Mouse (Mus musculus) MEL (cell line): Measurements from ENCODE around the gene Stab2.

Experiments
- CHD2 ChIP-seq: IDR thresholded peaks from 2 replicates; pipeline ENCODE4 v1.6.1; 2011; ENCODE audit warnings: low read length, improper control_type of control experiment
- CTCF ChIP-seq, 3 experiments: IDR thresholded peaks in 2 of 3; conservative IDR thresholded peaks in 1 of 3; 2 replicates each; pipeline ENCODE4 v1.5.1; 2011 to 2012; ENCODE audit warnings: low read length in 3 of 3, low read depth in 2 of 3, mild to moderate bottlenecking in 2 of 3, improper control_type of control experiment in 1 of 3, inconsistent platforms in 1 of 3, mixed read lengths in 1 of 3, moderate library complexity in 1 of 3; ENCODE audit not compliant: control insufficient read depth in 1 of 3, insufficient read depth in 1 of 3, poor library complexity in 1 of 3, severe bottlenecking in 1 of 3
- ELF1 ChIP-seq: IDR thresholded peaks from 2 replicates; pipeline ENCODE4 v1.6.1; 2014; ENCODE audit warnings: low read depth, mild to moderate bottlenecking, inconsistent platforms, low read length, improper control_type of control experiment, moderate library complexity
- ETS1 ChIP-seq: IDR thresholded peaks from 2 replicates; pipeline ENCODE4 v1.6.1; 2012; ENCODE audit warnings: low read depth, mild to moderate bottlenecking, inconsistent platforms, low read length, improper control_type of control experiment, moderate library complexity
- TAL1 ChIP-seq: IDR thresholded peaks from 2 replicates; pipeline ENCODE4 v1.6.1; 2012; ENCODE audit warnings: mild to moderate bottlenecking, inconsistent platforms, low read length, moderate library complexity, mixed read lengths
- ZC3H11A ChIP-seq: IDR thresholded peaks from 2 replicates; pipeline ENCODE4 v1.6.1; 2012; ENCODE audit warnings: low read depth, mild to moderate bottlenecking, inconsistent platforms, low read length, improper control_type of control experiment

DNA sequence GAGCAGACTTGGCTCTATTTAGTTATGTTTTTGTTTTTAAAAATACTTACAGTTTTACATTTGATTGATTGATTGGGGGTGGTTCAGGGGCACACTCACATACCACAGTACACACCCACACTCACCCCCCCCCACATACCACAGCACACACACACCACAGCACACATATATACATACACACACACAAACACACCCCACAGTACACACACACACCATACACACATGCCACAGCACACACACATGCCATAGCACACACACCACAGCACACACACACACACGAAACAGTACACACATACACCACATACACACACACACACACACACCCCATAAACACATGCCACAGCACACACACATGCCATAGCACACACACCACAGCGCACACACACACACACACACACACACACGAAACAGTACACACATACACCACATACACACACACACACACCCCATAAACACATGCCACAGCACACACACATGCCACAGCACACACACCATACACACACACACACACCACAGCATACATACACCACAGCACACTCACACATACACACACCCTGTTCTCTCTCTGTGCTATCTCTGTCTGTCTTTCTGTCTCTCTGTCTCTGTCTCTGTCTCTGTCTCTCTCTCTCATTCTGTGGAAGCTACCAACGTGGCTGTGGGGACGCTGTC lies 211.6 kb downstream of the Stab2 start:
- TF ChIP-seq CHD2 (no peak), ELF1 (no peak), CTCF (IDR thresholded peaks at IDR 0.05 in 2 of 3, conservative IDR thresholded peaks at IDR 0.05 in 1 of 3; ENCODE audit: control insufficient read depth in 1 of 3, insufficient read depth in 1 of 3, low read depth in 2 of 3, low read length in 3 of 3, poor library complexity in 1 of 3, severe bottlenecking in 1 of 3) (no peak), TAL1 (no peak), ETS1 (no peak), ZC3H11A (no peak)
